Mouse (Mus musculus): ENCODE measurements around the gene Dkk2. TPM values are rescaled to one million over a fixed set of nuclear protein-coding genes. Genes with fewer than 3 reads are reported as not detected.

The Dkk2 gene
- polyA plus RNA-seq, 1 experiment: 0.95 TPM

DNA sequence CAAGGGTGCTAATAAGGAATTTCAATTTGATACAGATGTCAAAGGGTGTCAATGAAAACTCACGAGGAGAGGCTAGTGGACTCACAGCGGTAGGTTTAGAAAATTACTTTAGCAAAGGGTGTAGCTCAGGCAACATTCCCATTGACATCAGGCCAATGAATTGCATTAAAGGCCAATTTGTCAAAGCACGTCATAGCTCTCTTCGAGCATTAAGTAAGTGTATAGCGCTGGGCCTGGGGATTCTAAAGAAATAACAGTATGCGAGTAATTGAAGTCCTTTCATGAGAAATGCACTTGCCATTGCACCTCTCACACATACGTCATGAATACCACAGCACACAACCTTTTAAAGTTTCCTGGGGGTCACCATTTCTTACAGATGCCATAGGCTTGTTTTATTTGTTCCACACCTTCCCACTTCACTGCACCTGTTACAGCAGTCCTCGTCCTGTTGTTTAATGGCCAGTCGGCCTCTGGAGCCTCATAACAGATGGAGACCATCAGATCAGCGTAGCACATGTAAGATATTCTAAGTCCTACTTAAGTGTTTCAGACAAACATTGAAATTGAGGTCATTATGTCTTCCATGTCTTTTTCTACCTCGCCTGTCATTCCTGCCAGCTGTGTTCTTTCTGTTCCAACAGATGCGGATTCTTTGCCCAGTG is 101.9 kb downstream of the Dkk2 start:
- 85% methylated on average over 12 of the region's 12 CpGs for WGBS
- no peaks in the 10 kb centered on the region for H3K4me1 ChIP-seq (ENCODE audit: control insufficient read depth, insufficient read depth, low read length)
- H3K4me3 ChIP-seq (replicated peaks; ENCODE audit: control insufficient read depth, low read depth, low read length): no peak overlapping the region
- no peak overlapping the region for H3K27ac ChIP-seq (ENCODE audit: control insufficient read depth, insufficient read depth, low read depth, low read length, poor library complexity)
- TF ChIP-seq CTCF (IDR thresholded peaks at IDR 0.05; ENCODE audit: control insufficient read depth, insufficient read depth, low read length): no peak
- TF ChIP-seq POLR2A (IDR thresholded peaks at IDR 0.05; ENCODE audit: borderline replicate concordance, control insufficient read depth, low read depth, low read length): no peak

GRCm38 (mm10) chr3:132201950-132202349 is 116.9 kb downstream of the Dkk2 start:
- WGBS: 68% methylated on average over 4 of the region's 4 CpGs
- no peak overlapping the region for H3K27ac ChIP-seq (ENCODE audit: control insufficient read depth, insufficient read depth, low read depth, low read length, poor library complexity)
- no peak overlapping the region for H3K4me3 ChIP-seq (replicated peaks; ENCODE audit: control insufficient read depth, low read depth, low read length)
- TF ChIP-seq POLR2A (IDR thresholded peaks at IDR 0.05; ENCODE audit: borderline replicate concordance, control insufficient read depth, low read depth, low read length) (no peak), CTCF (IDR thresholded peaks at IDR 0.05; ENCODE audit: control insufficient read depth, insufficient read depth, low read length) (no peak)
- no peaks in the 10 kb centered on the region for H3K4me1 ChIP-seq (ENCODE audit: control insufficient read depth, insufficient read depth, low read length)

DNA sequence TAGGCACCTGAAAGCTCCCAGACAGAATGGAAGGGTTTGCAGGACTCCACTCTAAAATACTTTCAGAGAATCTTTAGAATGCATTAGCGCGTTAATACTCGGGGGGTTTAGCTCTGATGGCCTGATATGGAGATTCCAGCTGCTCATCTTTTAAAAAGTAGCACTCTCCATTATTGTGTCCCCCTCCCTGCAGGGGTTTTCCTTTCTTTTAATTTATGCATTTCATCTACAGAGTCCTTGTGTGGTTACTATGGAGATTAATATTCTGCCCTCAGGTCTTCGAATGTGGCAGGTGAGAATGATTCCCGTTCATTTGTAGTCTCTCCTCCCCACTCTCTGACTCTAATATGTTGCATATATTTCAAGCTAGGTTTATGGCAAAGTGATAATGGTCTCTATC is 117.6 kb downstream of the Dkk2 start:
- WGBS: 87% methylated on average over 5 of the region's 5 CpGs
- H3K4me3 ChIP-seq (replicated peaks; ENCODE audit: control insufficient read depth, low read depth, low read length): no peak overlapping the region

DNA sequence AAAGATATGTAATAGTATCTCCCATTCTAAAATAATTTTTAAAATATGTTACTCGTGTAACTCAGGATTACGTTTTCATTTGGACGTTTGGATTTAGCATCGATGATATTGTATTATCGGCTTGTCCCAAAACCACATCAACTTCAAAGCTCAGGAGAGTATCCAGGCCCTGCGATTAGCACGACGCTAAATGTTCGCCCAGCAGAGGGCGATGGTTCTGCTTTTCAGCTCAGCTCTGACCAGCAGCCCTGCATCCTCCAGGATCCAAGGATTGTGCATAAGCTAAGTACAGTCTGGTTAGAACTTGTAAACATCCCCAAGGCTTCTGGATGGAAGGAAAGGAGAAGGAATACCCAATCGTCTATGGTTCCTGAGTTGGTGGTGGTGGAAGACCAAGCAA is 122.4 kb downstream of the Dkk2 start:
- no peak overlapping the region for H3K4me3 ChIP-seq (replicated peaks; ENCODE audit: control insufficient read depth, low read depth, low read length)
- H3K27ac ChIP-seq (ENCODE audit: control insufficient read depth, insufficient read depth, low read depth, low read length, poor library complexity): no peak overlapping the region
- no peaks in the 10 kb centered on the region for H3K4me1 ChIP-seq (ENCODE audit: control insufficient read depth, insufficient read depth, low read length)
- TF ChIP-seq POLR2A (IDR thresholded peaks at IDR 0.05; ENCODE audit: borderline replicate concordance, control insufficient read depth, low read depth, low read length) (no peak), CTCF (IDR thresholded peaks at IDR 0.05; ENCODE audit: control insufficient read depth, insufficient read depth, low read length) (no peak)
- 32% methylated on average over 11 of the region's 11 CpGs for WGBS

More for the DNA sequence above, 117.6 kb downstream of the Dkk2 start:
- no peaks in the 10 kb centered on the region for H3K4me1 ChIP-seq (ENCODE audit: control insufficient read depth, insufficient read depth, low read length)
- TF ChIP-seq CTCF (IDR thresholded peaks at IDR 0.05; ENCODE audit: control insufficient read depth, insufficient read depth, low read length): no peak
- TF ChIP-seq POLR2A (IDR thresholded peaks at IDR 0.05; ENCODE audit: borderline replicate concordance, control insufficient read depth, low read depth, low read length): no peak
- H3K27ac ChIP-seq (ENCODE audit: control insufficient read depth, insufficient read depth, low read depth, low read length, poor library complexity): no peak overlapping the region

- 68% methylated on average over 5 of the region's 5 CpGs for WGBS
- Histone ChIP-seq H3K4me3 (replicated peaks; ENCODE audit: control insufficient read depth, low read depth, low read length) (no peak overlapping the region), H3K27ac (ENCODE audit: control insufficient read depth, insufficient read depth, low read depth, low read length, poor library complexity) (no peak overlapping the region), H3K4me1 (ENCODE audit: control insufficient read depth, insufficient read depth, low read length) (no peaks in the 10 kb centered on the region)
- TF ChIP-seq POLR2A (IDR thresholded peaks at IDR 0.05; ENCODE audit: borderline replicate concordance, control insufficient read depth, low read depth, low read length): no peak
- TF ChIP-seq CTCF (IDR thresholded peaks at IDR 0.05; ENCODE audit: control insufficient read depth, insufficient read depth, low read length): no peak
These were observed 126.2 kb downstream of the Dkk2 start for GRCm38 (mm10) chr3:132211260-132211659.

DNA sequence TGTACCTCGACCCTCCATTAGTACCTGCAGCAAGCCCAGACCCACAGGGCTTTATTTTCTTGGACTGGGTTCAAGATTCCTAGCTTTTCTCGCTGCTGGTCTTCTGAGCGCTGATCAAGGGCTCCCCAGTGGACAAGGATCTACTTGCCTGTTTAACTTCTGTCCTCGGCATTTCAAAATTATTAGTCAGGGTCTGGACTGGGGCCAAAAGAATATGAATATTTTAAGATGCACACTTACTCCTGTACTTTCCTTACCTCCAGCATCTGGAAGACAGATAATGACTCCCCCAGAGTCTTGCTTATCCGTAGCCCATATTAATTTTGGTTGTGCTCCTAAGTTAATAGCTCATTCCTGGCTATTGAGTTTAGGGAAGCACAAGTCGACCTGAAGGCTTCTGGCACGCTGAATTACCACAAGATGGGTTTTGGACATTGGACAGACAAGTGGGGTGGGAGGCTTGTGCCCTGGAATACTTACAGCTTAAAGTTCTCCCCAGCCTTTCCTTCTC is 134.9 kb downstream of the Dkk2 start:
- WGBS: 80% methylated on average over 7 of the region's 7 CpGs
- TF ChIP-seq POLR2A (IDR thresholded peaks at IDR 0.05; ENCODE audit: borderline replicate concordance, control insufficient read depth, low read depth, low read length) (no peak), CTCF (IDR thresholded peaks at IDR 0.05; ENCODE audit: control insufficient read depth, insufficient read depth, low read length) (no peak)

GRCm38 (mm10) chr3:132227622-132228021 is 142.5 kb downstream of the Dkk2 start:
- no peak overlapping the region for H3K4me3 ChIP-seq (replicated peaks; ENCODE audit: control insufficient read depth, low read depth, low read length)
- TF ChIP-seq CTCF (IDR thresholded peaks at IDR 0.05; ENCODE audit: control insufficient read depth, insufficient read depth, low read length): no peak
- no peak for TF ChIP-seq POLR2A (IDR thresholded peaks at IDR 0.05; ENCODE audit: borderline replicate concordance, control insufficient read depth, low read depth, low read length)
- no peak overlapping the region for H3K27ac ChIP-seq (ENCODE audit: control insufficient read depth, insufficient read depth, low read depth, low read length, poor library complexity)
- WGBS: 38% methylated on average over 1 of the region's 1 CpGs
- H3K4me1 ChIP-seq (ENCODE audit: control insufficient read depth, insufficient read depth, low read length): no peaks in the 10 kb centered on the region

More for the DNA sequence above, 134.9 kb downstream of the Dkk2 start:
- Histone ChIP-seq H3K4me1 (ENCODE audit: control insufficient read depth, insufficient read depth, low read length) (no peaks in the 10 kb centered on the region), H3K4me3 (replicated peaks; ENCODE audit: control insufficient read depth, low read depth, low read length) (no peak overlapping the region), H3K27ac (ENCODE audit: control insufficient read depth, insufficient read depth, low read depth, low read length, poor library complexity) (no peak overlapping the region)

All from bone marrow, adult 2 months (tissue).